Mouse (Mus musculus) lung, postnatal 0 days (tissue): ENCODE results near the gene Ube2d1.

Experiments
- CTCF ChIP-seq: IDR thresholded peaks from 2 replicates; pipeline ENCODE4 v1.5.1; 2016; ENCODE audit warnings: antibody characterized with exemption, mild to moderate bottlenecking
- EP300 ChIP-seq: IDR thresholded peaks from 2 replicates; pipeline ENCODE4 v1.6.1; 2016; ENCODE audit warnings: antibody characterized with exemption, mild to moderate bottlenecking, control low read depth

GRCm38 (mm10) chr10:71258943-71259342 lies 26.1 kb downstream of the Ube2d1 start:
- TF ChIP-seq CTCF (no peak), EP300 (no peak)
